Mouse (Mus musculus) frontal cortex, postnatal 14 days (tissue): Measurements from ENCODE around the gene Trpc5.

ENCODE experiments used
- DNase-seq, 2 experiments: peaks; one replicate each; pipeline ENCODE4 v3.0.0; 2022; ENCODE audit warnings: low spot score in 2 of 2

The Trpc5 gene

GRCm38 (mm10) chrX:144688142-144688206 lies at the start of gene Trpc5:
Gene Trpc5, minus strand, starts transcription at chrX:144688180.
- no peak for DNase-seq

GRCm38 (mm10) chrX:144716330-144716729 lies 28.4 kb upstream of the Trpc5 start:
- no peak for DNase-seq

GRCm38 (mm10) chrX:144689859-144690181 lies 1.8 kb upstream of the Trpc5 start:
- peak in 1 of 2 experiments; percentile 7 for DNase-seq

GRCm38 (mm10) chrX:144689119-144689858 lies 1.3 kb upstream of the Trpc5 start:
- peak; percentile 3 to 4 for DNase-seq

GRCm38 (mm10) chrX:144688207-144689118 lies 483 bp upstream of the Trpc5 start, which contains the start of gene Rtl4:
Gene Rtl4, plus strand, starts transcription at chrX:144688907.
- peak; percentile 2 to 3 for DNase-seq

GRCm38 (mm10) chrX:144687742-144688141 lies 238 bp downstream of the Trpc5 start:
- DNase-seq: no peak

GRCm38 (mm10) chrX:144652196-144652595 lies 35.8 kb downstream of the Trpc5 start:
- DNase-seq: no peak

- no peak for DNase-seq
Measured at GRCm38 (mm10) chrX:144645394-144645793, 42.6 kb downstream of the Trpc5 start.

GRCm38 (mm10) chrX:144644756-144645155 lies 43.2 kb downstream of the Trpc5 start:
- DNase-seq: no peak

GRCm38 (mm10) chrX:144612753-144613152 lies 75.2 kb downstream of the Trpc5 start:
- DNase-seq: no peak

- no peak for DNase-seq
Measured at GRCm38 (mm10) chrX:144536431-144536830, 151.5 kb downstream of the Trpc5 start.

GRCm38 (mm10) chrX:144526042-144526441 lies 161.9 kb downstream of the Trpc5 start:
- DNase-seq: no peak

- DNase-seq: no peak
Measured at GRCm38 (mm10) chrX:144523239-144523638, 164.7 kb downstream of the Trpc5 start.

- no peak for DNase-seq
Measured at GRCm38 (mm10) chrX:144491394-144491793, 196.6 kb downstream of the Trpc5 start.

- DNase-seq: no peak
Measured at GRCm38 (mm10) chrX:144464416-144464815, 223.6 kb downstream of the Trpc5 start.

- DNase-seq: no peak
Measured at GRCm38 (mm10) chrX:144456281-144456680, 231.7 kb downstream of the Trpc5 start, which contains the start of gene Trpc5os. Gene Trpc5os, plus strand, starts transcription at chrX:144456581.

- DNase-seq: no peak
Measured at GRCm38 (mm10) chrX:144423848-144424247, 264.1 kb downstream of the Trpc5 start.

GRCm38 (mm10) chrX:144421091-144421490 lies 266.9 kb downstream of the Trpc5 start:
- DNase-seq: no peak

GRCm38 (mm10) chrX:144420259-144420658 lies 267.7 kb downstream of the Trpc5 start:
- no peak for DNase-seq

- no peak for DNase-seq
Measured at GRCm38 (mm10) chrX:144408036-144408435, 279.9 kb downstream of the Trpc5 start.

- peak; percentile 14 to 26 for DNase-seq
Measured at GRCm38 (mm10) chrX:144403526-144403925, 284.5 kb downstream of the Trpc5 start.

- DNase-seq: no peak
Measured at GRCm38 (mm10) chrX:144374196-144374595, 313.8 kb downstream of the Trpc5 start.

GRCm38 (mm10) chrX:144338355-144338754 lies 349.6 kb downstream of the Trpc5 start:
- no peak for DNase-seq
